Mouse (Mus musculus) E14TG2a.4 (cell line): Measurements from ENCODE around the gene Krtap3-3.

ENCODE experiments used
- H3K27me3 ChIP-seq: 2 replicates; pipeline ENCODE4 v1.6.1; 2014; ENCODE audit warnings: low read length, control low read depth; ENCODE audit not compliant: insufficient read depth
- H3K36me3 ChIP-seq: 2 replicates; pipeline ENCODE4 v1.6.1; 2014; ENCODE audit warnings: low read length, control low read depth; ENCODE audit not compliant: insufficient read depth
- H3K4me1 ChIP-seq: replicated peaks from 2 replicates; pipeline ENCODE4 v1.6.1; 2014; ENCODE audit warnings: low read depth, low read length, control low read depth
- H3K4me3 ChIP-seq: replicated peaks from 2 replicates; pipeline ENCODE4 v1.5.1; 2014; ENCODE audit warnings: mild to moderate bottlenecking, low read length
- H3K9me3 ChIP-seq: 2 replicates; pipeline ENCODE4 v1.6.1; 2014; ENCODE audit warnings: low read length, control low read depth
- CTCF ChIP-seq: conservative IDR thresholded peaks from 2 replicates; pipeline ENCODE4 v1.5.1; 2014; ENCODE audit warnings: low read length
- NANOG ChIP-seq: IDR thresholded peaks from 2 replicates; pipeline ENCODE4 v1.6.1; 2014; ENCODE audit warnings: borderline replicate concordance, low read length, mixed read lengths
- POU5F1 ChIP-seq: IDR thresholded peaks from 2 replicates; pipeline ENCODE4 v1.6.1; 2014; ENCODE audit warnings: low read length, borderline replicate concordance

Gene Krtap3-3

DNA sequence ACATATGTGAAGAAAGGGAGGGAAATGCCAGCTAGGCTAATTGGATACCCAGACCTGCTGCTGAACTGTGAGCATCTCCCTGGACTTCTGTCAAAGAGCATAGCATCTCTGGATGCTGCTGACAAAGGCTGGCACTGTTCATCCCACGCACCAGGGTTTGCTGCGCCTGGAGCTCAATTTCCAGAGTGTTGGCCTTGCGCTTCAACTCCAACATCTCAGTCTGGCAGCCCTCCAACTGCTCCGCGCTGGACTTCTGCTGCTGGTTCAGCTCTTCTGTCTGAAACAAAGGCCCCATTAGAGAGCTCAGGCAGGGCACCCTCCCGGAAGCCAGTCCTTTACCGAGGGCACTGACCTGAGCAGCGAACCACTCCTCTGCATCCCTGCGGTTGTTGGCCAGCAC is 10.9 kb downstream of the Krtap3-3 start:
- no peaks in the 10 kb centered on the region for H3K4me1 ChIP-seq
- H3K4me3 ChIP-seq, result no peak overlapping the region

DNA sequence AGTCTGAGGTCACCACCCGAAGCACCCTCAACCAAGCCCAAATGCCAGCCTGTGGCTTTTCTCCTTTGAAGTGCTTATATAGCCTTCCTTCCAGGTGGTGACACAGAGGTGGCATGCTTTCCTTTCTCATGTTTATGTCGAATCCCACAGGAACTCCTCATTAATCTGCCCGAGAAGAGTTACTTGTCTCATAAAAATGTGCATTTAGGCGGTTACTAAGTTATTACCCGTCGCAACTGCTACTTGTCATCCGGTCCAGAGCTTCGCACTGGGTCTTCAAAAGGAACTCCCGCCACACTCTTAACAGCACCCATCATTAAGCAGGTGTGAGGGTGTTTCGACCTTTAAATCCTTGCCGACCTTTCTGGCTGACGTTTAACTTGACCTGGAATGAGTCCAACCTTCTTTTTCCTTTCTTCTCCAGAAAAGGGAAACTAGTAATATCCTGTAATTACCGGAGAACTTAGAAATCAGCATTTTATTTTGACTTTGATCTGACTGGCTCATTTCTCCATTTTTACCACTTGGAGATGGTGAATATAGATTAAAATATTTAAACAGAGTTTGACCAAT is 29.3 kb downstream of the Krtap3-3 start, which contains the start of gene Krt39:
Gene Krt39, minus strand, starts transcription at position 51 of the 573 bp plus-strand sequence.
- TF ChIP-seq POU5F1, result no peak
- TF ChIP-seq NANOG, result no peak
- no peak for TF ChIP-seq CTCF
- 0 out of 2 replicates have a peak, but pooled peaks cover 3% of the 10 kb centered on the region for H3K27me3 ChIP-seq
- no peak within 1 kb of the TSS for H3K4me3 ChIP-seq
- no peaks in the 10 kb centered on the region for H3K36me3 ChIP-seq
- H3K9me3 ChIP-seq, result no peaks in the 10 kb centered on the region
- no peaks in the 10 kb centered on the region for H3K4me1 ChIP-seq

More for the DNA sequence above, 10.9 kb downstream of the Krtap3-3 start:
- H3K27me3 ChIP-seq, result 0 out of 2 replicates have a peak, but pooled peaks cover 4% of the 10 kb centered on the region
- no peaks in the 10 kb centered on the region for H3K36me3 ChIP-seq
- H3K9me3 ChIP-seq, result no peaks in the 10 kb centered on the region
- no peak for TF ChIP-seq CTCF
- no peak for TF ChIP-seq POU5F1
- no peak for TF ChIP-seq NANOG

DNA sequence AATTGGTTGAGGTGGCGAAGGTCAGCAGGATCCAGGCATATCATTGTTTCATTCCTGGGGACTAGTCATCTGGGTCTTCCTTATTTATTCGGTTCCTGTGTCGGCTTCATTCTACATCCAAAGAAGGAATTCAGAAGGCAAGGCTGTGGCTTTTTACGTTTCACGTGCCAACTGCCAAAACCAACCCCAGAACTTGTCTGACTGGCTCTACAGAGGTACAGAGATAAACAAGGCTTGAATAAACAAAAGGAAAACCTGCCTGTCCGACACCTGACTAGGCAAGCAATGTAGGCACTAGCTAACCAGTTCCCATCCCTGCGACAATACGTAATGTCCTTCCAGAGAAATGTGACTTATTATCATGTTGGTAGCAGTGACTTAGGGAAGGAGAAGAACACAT is 36.6 kb downstream of the Krtap3-3 start:
- TF ChIP-seq CTCF, result no peak
- no peak for TF ChIP-seq NANOG
- TF ChIP-seq POU5F1, result no peak
- H3K27me3 ChIP-seq, result no peaks in the 10 kb centered on the region
- H3K9me3 ChIP-seq, result no peaks in the 10 kb centered on the region
- H3K4me1 ChIP-seq, result no peaks in the 10 kb centered on the region
- no peak overlapping the region for H3K4me3 ChIP-seq
- H3K36me3 ChIP-seq, result no peaks in the 10 kb centered on the region
